Mouse (Mus musculus) urinary bladder, postnatal 10 days (tissue): ENCODE results near the gene Olfr659.

Source experiments
- DNase-seq: peaks from one replicate; pipeline ENCODE4 v3.0.0; 2022; ENCODE audit warnings: low spot score

Gene Olfr659

GRCm38 (mm10) chr7:104666453-104666852 lies at the start of gene Olfr659:
TSS of gene Olfr659 (plus strand) at chr7:104666753.
- DNase-seq, result no peak

GRCm38 (mm10) chr7:104624494-104624893 lies 42.1 kb upstream of the Olfr659 start, which contains the start of gene Olfr657:
TSS of gene Olfr657 (plus strand) at chr7:104624794.
- no peak for DNase-seq

GRCm38 (mm10) chr7:104646841-104647482 lies 19.6 kb upstream of the Olfr659 start, which contains the start of gene Olfr658:
TSS of gene Olfr658 (minus strand) at chr7:104647305.
- DNase-seq, result no peak

- DNase-seq, result no peak
Observed at GRCm38 (mm10) chr7:104686201-104686600, 19.6 kb downstream of the Olfr659 start, which contains the start of gene Olfr661. TSS of gene Olfr661 (plus strand) at chr7:104686501.
